Mouse (Mus musculus) urinary bladder, postnatal 14 days (tissue): Measurements from ENCODE around the gene Gabrr2.

ENCODE experiments used
- DNase-seq: peaks from one replicate; pipeline ENCODE4 v3.0.0; 2021; ENCODE audit warnings: low spot score

Gabrr2 gene

DNA sequence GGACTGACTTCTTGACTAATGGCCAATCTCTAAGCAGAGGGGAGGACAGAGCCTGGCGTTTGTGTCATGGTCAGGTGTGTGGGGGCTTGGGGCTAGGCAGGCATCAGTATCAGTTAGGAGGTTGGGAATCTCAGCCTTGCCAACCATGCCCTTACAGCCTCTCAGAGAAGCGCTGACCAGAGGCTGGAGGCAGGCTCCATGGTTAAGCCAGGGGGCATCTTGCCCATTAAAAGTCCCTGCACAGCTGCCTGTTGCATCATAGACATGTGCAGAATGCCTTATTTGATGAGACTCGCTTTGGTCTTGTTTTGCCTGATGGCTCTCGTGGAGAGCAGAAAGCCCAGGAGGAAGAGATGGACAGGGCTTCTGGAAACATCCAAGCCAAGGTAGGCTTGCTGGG, at the start of gene Gabrr2:
Gene Gabrr2, plus strand, starts transcription at position 19 of the 400 bp plus-strand sequence.
- no peak for DNase-seq

- DNase-seq: peak; percentile 87
Observed at GRCm38 (mm10) chr4:33018361-33018999, 44.3 kb upstream of the Gabrr2 start.

- no peak for DNase-seq
Observed at GRCm38 (mm10) chr4:33024420-33024819, 38.4 kb upstream of the Gabrr2 start.

- DNase-seq: no peak
Observed at GRCm38 (mm10) chr4:33029104-33029503, 33.7 kb upstream of the Gabrr2 start.

DNA sequence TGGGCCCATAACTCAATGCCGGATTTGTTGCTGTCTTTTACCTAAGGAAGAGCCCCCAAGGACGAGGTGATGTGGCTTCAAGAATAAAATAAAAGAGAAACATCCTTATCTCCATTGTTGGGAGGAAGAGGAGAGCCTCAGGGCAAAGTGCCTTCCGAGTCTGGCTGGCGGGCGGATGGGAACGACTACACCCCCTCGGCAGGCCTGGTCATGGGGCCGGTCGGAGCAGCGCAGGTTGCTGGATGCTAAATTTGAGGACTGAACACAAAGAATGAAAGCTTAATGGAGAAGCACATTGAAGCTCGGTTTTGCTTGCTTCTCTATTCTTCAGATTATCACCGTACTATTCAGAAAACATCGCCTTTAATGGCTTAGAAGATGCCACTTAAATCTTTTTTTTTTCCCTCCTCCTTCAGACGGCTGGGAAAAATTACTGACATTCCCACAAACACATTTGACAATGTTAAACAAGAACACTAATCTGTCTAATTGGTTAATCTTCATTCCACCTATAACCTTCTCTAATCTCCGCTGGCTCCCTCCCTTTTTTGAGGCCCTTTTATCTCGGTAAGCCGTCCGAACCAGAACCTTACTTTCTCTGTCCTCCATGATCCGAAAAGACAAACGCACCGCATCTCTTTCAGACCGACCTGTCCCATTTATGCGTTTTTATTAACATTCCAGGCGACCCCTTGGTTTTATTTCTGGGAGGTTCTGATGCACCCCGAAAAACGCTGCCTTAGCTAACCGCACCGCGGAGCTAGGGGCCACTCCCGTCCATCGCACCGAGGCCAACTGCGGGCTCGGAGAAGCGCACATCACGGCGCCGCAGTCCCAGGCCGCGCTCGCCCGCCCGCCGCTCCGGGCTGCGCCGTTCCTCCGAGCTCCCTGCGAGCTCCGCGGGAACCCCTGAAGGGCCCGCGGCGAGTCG, 32.3 kb upstream of the Gabrr2 start:
- peak; percentile 22 for DNase-seq

- DNase-seq: peak; percentile 90
Observed at GRCm38 (mm10) chr4:33031195-33031960, 31.4 kb upstream of the Gabrr2 start, which contains the start of gene Ube2j1. Gene Ube2j1, plus strand, starts transcription at chr4:33031416.

DNA sequence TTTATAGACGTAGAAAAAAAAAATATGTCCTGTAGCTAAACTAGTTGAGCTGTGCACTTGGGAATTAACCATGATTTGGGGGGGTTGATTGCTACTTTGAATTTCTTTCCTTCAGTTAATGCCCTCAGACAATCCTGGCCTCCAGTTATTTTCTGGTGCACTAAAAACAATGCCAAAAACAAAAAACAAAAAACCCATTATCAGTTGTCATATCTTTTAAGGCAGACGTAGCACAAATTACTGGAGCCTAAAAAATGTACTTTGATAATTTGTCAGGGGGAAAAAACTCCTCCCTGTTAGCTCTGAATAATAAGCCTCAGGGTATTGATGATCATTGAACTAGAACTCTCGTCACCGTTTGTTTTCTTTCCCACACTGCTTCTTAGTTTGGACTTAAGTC, 30.8 kb upstream of the Gabrr2 start:
- DNase-seq: no peak

DNA sequence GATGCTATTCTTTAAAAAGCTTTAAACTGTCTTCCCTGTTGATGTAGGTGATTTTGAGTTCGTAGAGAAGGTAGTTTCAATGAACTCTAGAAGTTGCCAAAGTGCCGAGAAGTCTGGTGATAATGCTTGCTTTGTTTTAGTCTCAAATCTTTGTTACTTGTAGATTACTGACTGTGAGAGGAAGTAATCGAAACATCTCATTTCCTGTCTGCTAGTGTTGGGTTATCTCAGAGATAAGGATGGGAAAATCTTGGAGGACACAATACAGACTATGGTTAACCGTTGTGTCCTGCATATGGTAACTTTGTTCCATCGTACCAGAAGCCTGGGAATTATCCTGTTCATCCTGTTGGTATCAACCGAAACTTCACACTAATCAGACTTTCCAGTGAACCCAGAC, 29.3 kb upstream of the Gabrr2 start:
- DNase-seq: no peak

DNA sequence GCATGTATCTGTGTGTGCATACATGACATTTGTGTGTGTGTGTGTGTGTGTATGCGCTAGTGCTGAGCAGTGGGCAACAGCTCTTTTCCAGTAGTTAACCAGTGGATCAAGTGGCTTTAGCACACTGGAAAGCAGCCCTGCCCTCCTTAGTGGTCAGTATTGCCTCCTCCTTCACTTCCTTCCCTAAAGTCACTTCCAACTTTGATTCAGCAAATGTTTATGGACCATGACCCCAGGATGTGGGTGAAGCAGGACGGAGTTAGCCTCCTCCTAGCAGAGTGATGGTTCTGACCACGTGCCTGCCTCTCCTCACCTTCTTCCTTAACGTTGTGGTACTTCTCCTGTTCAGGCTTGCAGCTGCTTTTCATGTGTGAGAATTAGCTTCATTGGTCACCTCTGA, 23.0 kb upstream of the Gabrr2 start:
- DNase-seq: no peak

GRCm38 (mm10) chr4:33049601-33050000, 13.2 kb upstream of the Gabrr2 start:
- no peak for DNase-seq

GRCm38 (mm10) chr4:33052055-33052454, 10.7 kb upstream of the Gabrr2 start:
- DNase-seq: no peak

GRCm38 (mm10) chr4:33052650-33053049, 10.1 kb upstream of the Gabrr2 start:
- DNase-seq: no peak

GRCm38 (mm10) chr4:33054426-33054825, 8.4 kb upstream of the Gabrr2 start:
- DNase-seq: no peak

DNA sequence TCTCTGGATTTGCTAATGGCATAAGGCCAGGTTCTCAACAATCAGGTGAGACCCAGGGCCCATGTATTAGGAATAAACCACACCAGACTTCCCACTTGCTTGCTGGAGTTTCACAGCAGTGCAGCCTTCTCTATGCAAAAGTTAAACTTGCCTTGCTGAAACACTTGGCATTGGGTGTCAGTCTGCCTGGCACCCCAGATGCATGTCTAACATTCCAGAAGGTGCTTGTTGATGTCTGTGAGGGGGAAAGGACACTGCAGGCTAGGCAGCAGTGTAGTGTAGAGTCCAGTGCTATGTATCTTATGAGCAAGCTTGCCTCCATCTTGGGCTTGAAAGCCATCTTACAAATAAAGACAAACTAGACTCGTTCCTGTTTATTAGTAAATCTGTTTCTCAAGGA, 6.5 kb upstream of the Gabrr2 start:
- DNase-seq: no peak

DNA sequence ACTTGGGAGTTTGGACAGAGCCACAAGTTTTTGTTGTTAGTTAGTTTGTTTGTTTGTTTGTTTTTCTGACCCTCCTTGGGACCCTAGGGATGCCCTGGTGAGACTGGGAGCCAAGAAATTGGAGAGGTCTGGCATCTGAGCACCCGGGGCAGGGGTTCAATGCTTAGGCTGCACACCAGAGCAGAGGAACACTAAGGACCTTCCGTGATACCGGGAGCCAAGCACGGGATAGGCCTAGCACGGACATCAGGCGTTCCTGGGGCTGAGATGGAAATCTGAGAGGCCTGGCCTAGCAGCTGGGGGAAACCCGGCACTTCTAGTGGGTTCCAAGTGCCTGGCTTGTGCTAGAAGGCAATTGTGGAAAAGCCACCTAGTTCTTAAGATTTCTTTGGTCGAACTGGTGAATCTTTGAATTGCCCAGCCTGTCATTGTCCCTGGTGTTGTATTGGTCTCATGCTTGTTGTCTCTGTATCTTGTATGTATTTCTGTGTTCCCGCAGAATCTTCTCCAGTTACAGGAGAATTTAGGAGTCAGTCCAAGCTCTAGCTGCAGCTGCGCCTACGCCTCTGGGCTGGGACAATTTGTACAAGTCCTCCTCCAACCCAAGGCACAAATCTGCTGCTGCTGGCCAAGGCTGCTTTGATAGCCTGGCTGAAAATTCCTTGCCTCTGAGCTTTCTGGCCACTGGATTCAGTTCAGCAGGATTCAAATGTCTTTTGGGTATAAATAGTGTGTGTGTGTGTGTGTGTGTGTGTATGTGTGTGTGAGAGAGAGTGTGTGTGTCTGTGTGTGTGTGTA, 4.7 kb upstream of the Gabrr2 start:
- DNase-seq: peak; percentile 67

DNA sequence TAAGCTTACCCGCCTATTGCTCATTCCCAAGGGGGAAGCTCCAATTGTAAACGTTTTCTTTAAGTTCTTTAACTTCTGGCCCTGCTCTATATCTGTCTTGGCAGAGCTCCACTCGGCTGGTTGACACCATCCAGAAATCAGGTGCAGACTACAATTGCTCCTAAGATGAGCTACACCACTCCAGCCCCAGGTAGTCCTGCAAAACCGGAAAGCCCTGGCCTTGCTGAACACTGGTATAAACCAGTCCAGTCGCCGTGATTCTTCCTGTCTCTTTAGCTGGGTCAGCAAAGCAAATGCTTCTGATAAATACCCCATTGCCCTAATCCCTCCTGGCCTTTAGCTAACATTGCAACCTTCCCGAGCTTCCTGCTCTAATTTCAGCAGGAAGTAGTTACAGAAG, 1.6 kb upstream of the Gabrr2 start:
- no peak for DNase-seq

- no peak for DNase-seq
Observed at GRCm38 (mm10) chr4:33064986-33065385, 2.2 kb downstream of the Gabrr2 start.

GRCm38 (mm10) chr4:33066223-33066960, 3.6 kb downstream of the Gabrr2 start:
- DNase-seq: no peak

- DNase-seq: no peak
Observed at GRCm38 (mm10) chr4:33067331-33067730, 4.5 kb downstream of the Gabrr2 start.

GRCm38 (mm10) chr4:33067826-33068225, 5.0 kb downstream of the Gabrr2 start:
- no peak for DNase-seq

DNA sequence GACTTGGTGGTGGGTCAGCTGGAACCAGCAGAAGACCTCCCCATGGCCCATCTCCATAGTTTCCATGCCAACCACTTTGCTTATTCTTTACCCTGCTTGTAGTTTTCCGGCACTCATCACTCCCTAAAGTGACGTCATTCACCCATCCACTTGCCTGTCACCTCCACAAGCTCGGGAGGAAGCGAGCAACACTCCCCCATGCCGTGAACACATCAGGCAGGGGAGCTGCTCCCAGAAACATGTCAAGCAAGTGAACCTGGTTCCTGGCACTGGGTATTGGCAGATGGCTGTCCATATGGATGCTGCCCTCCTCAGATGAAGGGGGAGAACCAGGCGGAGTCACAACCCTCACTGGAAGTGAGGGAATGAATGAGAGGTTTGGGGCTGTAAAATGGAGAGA, 6.1 kb downstream of the Gabrr2 start:
- no peak for DNase-seq
